Mouse (Mus musculus) thymus, adult 2 months (tissue): ENCODE results near the gene Tfe3. TPM values are rescaled to one million over a fixed set of nuclear protein-coding genes. Genes with fewer than 3 reads are reported as not detected.

ENCODE experiments used
- DNase-seq: peaks from one replicate; pipeline ENCODE4 v3.0.0; 2021
- H3K27ac ChIP-seq: fragments of 200-500 bp; 2 replicates; pipeline ENCODE4 v1.5.1; 2012; ENCODE audit warnings: low read length, control low read depth; ENCODE audit not compliant: control insufficient read depth, insufficient read depth
- H3K27me3 ChIP-seq: fragments of 200-500 bp; 2 replicates; pipeline ENCODE4 v1.6.1; 2012; ENCODE audit warnings: mild to moderate bottlenecking, low read length, moderate library complexity, mixed read lengths; ENCODE audit not compliant: control insufficient read depth, insufficient read depth
- H3K36me3 ChIP-seq: fragments of 200-500 bp; 2 replicates; pipeline ENCODE4 v1.6.1; 2012; ENCODE audit warnings: mild to moderate bottlenecking, low read length, moderate library complexity; ENCODE audit not compliant: control insufficient read depth, insufficient read depth
- H3K4me1 ChIP-seq: fragments of 200-500 bp; replicated peaks from 2 replicates; pipeline ENCODE4 v1.6.1; 2012; ENCODE audit warnings: low read length; ENCODE audit not compliant: control insufficient read depth, insufficient read depth
- H3K4me3 ChIP-seq: fragments of 200-500 bp; 2 replicates; pipeline ENCODE4 v1.5.1; 2012; ENCODE audit warnings: mild to moderate bottlenecking, low read length, control low read depth, moderate library complexity; ENCODE audit not compliant: control insufficient read depth, insufficient read depth
- CTCF ChIP-seq: fragments of 200-500 bp; IDR thresholded peaks from 2 replicates; pipeline ENCODE4 v1.5.1; 2012; ENCODE audit warnings: mild to moderate bottlenecking, control low read depth, low read length, moderate library complexity, borderline replicate concordance; ENCODE audit not compliant: control insufficient read depth, poor library complexity, insufficient read depth; ENCODE audit errors: extremely low read depth
- POLR2A ChIP-seq: fragments of 200-500 bp; IDR thresholded peaks from 2 replicates; pipeline ENCODE4 v1.6.1; 2012; ENCODE audit warnings: mild to moderate bottlenecking, low read length, control low read depth, moderate library complexity; ENCODE audit not compliant: control insufficient read depth, poor library complexity, insufficient read depth; ENCODE audit errors: extremely low read depth
- WGBS: fragments of 180-500 bp; shearing (Covaris S2); methylation state at CpG from one replicate; pipeline ENCODE4 v1.1.7; 2018; 5-methylcytosine and 5-hydroxymethylcytosine counted together
- polyA plus RNA-seq: library from polyadenylated mRNA; depleted of rRNA; stranded (reverse); fragments of >200 nt; gene quantifications from 2 replicates; pipeline ENCODE4 v1.2.3, GENCODE M21; 2012

Gene Tfe3
- polyA plus RNA-seq, 1 experiment, result 26.4 TPM

GRCm38 (mm10) chrX:7722691-7723090 is 39.7 kb upstream of the Tfe3 start:
- Histone ChIP-seq H3K36me3 (peaks cover 15% of the 10 kb centered on the region), H3K4me1 (peaks cover 6% of the 10 kb centered on the region; the same call in 1 of the 2 replicates), H3K27ac (no peak overlapping the region), H3K27me3 (no peaks in the 10 kb centered on the region), H3K4me3 (peak overlapping the region; percentile 82)
- TF ChIP-seq CTCF (no peak), POLR2A (no peak)
- DNase-seq, result no peak
- 1% methylated on average over 4 of the region's 4 CpGs for WGBS

- Histone ChIP-seq H3K4me1 (peaks cover 14% of the 10 kb centered on the region; the same call in 1 of the 2 replicates), H3K27ac (no peak overlapping the region), H3K27me3 (no peaks in the 10 kb centered on the region), H3K36me3 (peaks cover 16% of the 10 kb centered on the region), H3K4me3 (no peak overlapping the region)
- no peak for DNase-seq
- 98% methylated on average over 7 of the region's 7 CpGs for WGBS
- no peak for TF ChIP-seq POLR2A
- TF ChIP-seq CTCF, result no peak
Observed at GRCm38 (mm10) chrX:7724135-7724534, 38.2 kb upstream of the Tfe3 start.

GRCm38 (mm10) chrX:7725841-7726240 is 36.5 kb upstream of the Tfe3 start:
- Histone ChIP-seq H3K27me3 (no peaks in the 10 kb centered on the region), H3K36me3 (peaks cover 16% of the 10 kb centered on the region), H3K4me1 (peaks cover 14% of the 10 kb centered on the region; the same call in 1 of the 2 replicates), H3K27ac (no peak overlapping the region), H3K4me3 (no peak overlapping the region)
- no peak for DNase-seq
- WGBS, result 93% methylated on average over 12 of the region's 12 CpGs
- TF ChIP-seq POLR2A, result no peak
- TF ChIP-seq CTCF, result no peak

GRCm38 (mm10) chrX:7727176-7727575 is 35.2 kb upstream of the Tfe3 start:
- no peaks in the 10 kb centered on the region for H3K27me3 ChIP-seq
- H3K4me3 ChIP-seq, result no peak overlapping the region
- no peak for DNase-seq
- H3K36me3 ChIP-seq, result peaks cover 16% of the 10 kb centered on the region
- 98% methylated on average over 11 of the region's 13 CpGs for WGBS
- H3K27ac ChIP-seq, result no peak overlapping the region
- H3K4me1 ChIP-seq, result peaks cover 14% of the 10 kb centered on the region; the same call in 1 of the 2 replicates
- TF ChIP-seq POLR2A, result no peak
- TF ChIP-seq CTCF, result no peak

GRCm38 (mm10) chrX:7728215-7728921 is 34.0 kb upstream of the Tfe3 start, which contains the start of gene Praf2:
Gene Praf2, plus strand, starts transcription at chrX:7728439.
- H3K27me3 ChIP-seq, result no peaks in the 10 kb centered on the region
- DNase-seq, result peak; percentile 69
- TF ChIP-seq CTCF (no peak), POLR2A (peak; percentile 46; the same call in 1 of the 2 replicates)

GRCm38 (mm10) chrX:7728922-7729265 is 33.5 kb upstream of the Tfe3 start:
- DNase-seq, result no peak
- Histone ChIP-seq H3K4me3 (peak overlapping the region; percentile 60), H3K36me3 (peaks cover 16% of the 10 kb centered on the region), H3K27me3 (no peaks in the 10 kb centered on the region), H3K4me1 (0 out of 2 replicates have a peak, but pooled peaks cover 10% of the 10 kb centered on the region), H3K27ac (no peak overlapping the region)
- 34% methylated on average over 4 of the region's 4 CpGs for WGBS
- TF ChIP-seq CTCF (no peak), POLR2A (no peak)

More at GRCm38 (mm10) chrX:7728215-7728921, 34.0 kb upstream of the Tfe3 start, which contains the start of gene Praf2:
- peak within 1 kb of the TSS; percentile 60 for H3K4me3 ChIP-seq
- H3K36me3 ChIP-seq, result peaks cover 16% of the 10 kb centered on the region
- 0 out of 2 replicates have a peak, but pooled peaks cover 8% of the 10 kb centered on the region for H3K4me1 ChIP-seq
- H3K27ac ChIP-seq, result no peak within 1 kb of the TSS
- 7% methylated on average over 38 of the region's 42 CpGs for WGBS
